Mouse (Mus musculus): ENCODE data around the gene Tmem239. TPM values are rescaled to one million over a fixed set of nuclear protein-coding genes. Genes with fewer than 3 reads are reported as not detected.

Gene Tmem239
- polyA plus RNA-seq, 1 experiment, result not detected

DNA sequence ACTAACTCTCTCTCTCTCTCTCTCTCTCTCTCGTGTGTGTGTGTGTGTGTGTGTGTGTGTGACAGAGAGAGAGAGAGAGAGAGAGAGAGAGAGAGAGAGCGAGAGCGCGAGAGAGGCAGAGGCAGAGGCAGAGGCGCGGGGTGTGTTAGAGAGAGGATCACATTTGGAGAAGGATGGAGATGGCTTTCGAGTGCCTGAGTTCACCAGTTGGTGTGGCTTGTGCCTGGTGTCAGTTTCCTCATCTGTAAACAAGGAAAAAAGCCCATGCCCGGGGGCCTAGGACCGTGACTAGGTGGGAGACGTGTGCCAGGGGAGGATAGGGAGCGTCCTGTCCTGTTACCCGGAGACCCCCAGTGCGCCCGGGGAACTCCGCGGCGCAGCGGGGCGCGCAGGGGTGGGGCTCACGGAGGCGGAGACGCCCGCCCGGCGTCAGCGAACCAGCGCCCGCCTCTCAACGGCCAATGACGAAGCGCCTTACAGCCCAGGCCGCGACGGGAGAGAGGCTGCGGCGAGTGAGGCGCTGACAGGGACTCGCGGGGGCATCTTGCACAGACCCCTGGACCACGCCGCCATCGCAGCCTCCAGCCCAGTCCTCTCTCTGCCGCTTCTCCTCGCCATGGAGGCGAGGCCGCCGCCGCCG lies 43.6 kb downstream of the Tmem239 start, which contains the start of gene Ptpra:
TSS of gene Ptpra (plus strand) at position 485 of the 640 bp plus-strand sequence.
- TF ChIP-seq POLR2A (IDR thresholded peaks at IDR 0.05; ENCODE audit: borderline replicate concordance, extremely low read depth, low read depth, low read length) (peak; percentile 94), CTCF (IDR thresholded peaks at IDR 0.05; ENCODE audit: insufficient read depth, low read length) (no peak)
- peaks cover 11% of the 10 kb centered on the region for H3K4me1 ChIP-seq (ENCODE audit: control insufficient read depth, insufficient read depth, low read length)
- DNase-seq, result peak; percentile 96
- peak within 1 kb of the TSS; percentile 79 for H3K4me3 ChIP-seq (replicated peaks; ENCODE audit: extremely low read depth, low read depth, low read length)
- under 1% methylated on average over 49 of the region's 50 CpGs for WGBS

DNA sequence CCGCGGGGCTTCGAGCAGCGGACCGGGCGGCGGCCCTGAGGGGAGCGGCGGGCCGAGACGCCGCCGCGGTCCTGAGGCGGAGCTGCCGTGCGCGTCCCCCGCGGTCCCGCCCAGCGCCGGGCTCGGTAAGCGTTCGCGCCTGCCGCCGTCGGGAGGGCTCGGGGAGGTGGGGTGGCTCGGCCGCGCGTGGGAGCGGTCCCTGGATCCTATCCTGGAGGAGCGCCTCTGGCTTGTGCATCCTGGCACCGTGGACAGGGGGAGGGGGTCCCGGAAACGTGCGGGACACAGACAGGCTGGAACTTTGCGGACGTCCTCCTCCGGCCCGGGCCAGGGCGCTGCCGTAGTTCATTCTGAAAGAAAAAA lies 44.1 kb downstream of the Tmem239 start:
- peaks cover 11% of the 10 kb centered on the region for H3K4me1 ChIP-seq (ENCODE audit: control insufficient read depth, insufficient read depth, low read length)
- TF ChIP-seq POLR2A (IDR thresholded peaks at IDR 0.05; ENCODE audit: borderline replicate concordance, extremely low read depth, low read depth, low read length) (no peak), CTCF (IDR thresholded peaks at IDR 0.05; ENCODE audit: insufficient read depth, low read length) (no peak)
- H3K4me3 ChIP-seq (replicated peaks; ENCODE audit: extremely low read depth, low read depth, low read length), result peak overlapping the region; percentile 79
- 1% methylated on average over 44 of the region's 47 CpGs for WGBS
- DNase-seq, result no peak

DNA sequence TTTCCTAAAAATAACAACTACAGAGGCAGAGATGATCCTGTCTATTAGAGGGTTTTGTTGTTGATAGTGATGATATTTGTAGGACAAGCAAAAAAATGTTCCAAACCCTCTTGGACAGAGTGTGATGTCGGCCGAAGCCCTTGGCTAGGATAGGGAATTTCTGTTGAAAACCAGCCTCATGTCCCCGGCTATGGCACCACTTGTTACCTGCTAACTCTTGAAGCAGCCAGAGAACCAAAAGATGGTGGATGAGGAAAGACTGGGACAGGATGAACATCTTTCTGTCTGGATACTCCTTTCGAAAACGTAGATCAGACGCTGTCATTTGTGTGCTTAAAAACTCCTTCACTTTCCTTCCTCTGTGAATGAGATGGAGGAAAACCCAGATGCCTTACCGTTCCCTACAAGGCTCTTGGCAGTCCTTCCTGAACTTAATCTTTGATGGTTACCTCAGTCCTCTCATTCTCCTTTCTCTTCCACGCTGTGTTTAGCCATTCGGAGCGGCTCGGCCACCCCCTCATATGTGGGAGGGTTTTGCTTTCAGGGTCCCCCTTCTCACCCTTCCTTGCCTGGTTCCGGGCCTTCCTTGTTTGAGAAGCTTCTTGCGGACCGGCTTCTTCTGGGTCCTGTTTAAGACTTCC lies 44.9 kb downstream of the Tmem239 start:
- Histone ChIP-seq H3K4me3 (replicated peaks; ENCODE audit: extremely low read depth, low read depth, low read length) (peak overlapping the region; percentile 27), H3K4me1 (ENCODE audit: control insufficient read depth, insufficient read depth, low read length) (peaks cover 11% of the 10 kb centered on the region)
- no peak for DNase-seq
- WGBS, result 49% methylated on average over 14 of the region's 14 CpGs
- TF ChIP-seq CTCF (IDR thresholded peaks at IDR 0.05; ENCODE audit: insufficient read depth, low read length), result no peak
- no peak for TF ChIP-seq POLR2A (IDR thresholded peaks at IDR 0.05; ENCODE audit: borderline replicate concordance, extremely low read depth, low read depth, low read length)

DNA sequence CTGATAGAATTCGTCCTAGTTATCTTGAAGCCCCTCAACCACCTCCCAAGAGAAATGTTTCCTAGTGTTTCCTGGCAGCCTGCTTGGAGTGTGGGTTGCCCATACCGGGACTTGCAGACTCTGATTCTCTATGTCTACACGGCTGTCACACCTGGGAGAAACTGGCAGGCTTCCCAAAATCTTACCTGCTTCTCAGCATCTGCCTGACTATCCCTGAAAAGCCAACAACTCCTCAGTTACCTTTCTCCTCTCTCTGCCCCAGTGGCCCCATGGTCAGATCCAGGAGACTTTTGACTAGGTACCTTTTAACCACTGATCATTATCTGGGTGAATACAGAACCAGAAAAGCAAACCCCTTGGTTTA lies 45.4 kb downstream of the Tmem239 start:
- Histone ChIP-seq H3K4me1 (ENCODE audit: control insufficient read depth, insufficient read depth, low read length) (peaks cover 11% of the 10 kb centered on the region), H3K4me3 (replicated peaks; ENCODE audit: extremely low read depth, low read depth, low read length) (no peak overlapping the region)
- TF ChIP-seq POLR2A (IDR thresholded peaks at IDR 0.05; ENCODE audit: borderline replicate concordance, extremely low read depth, low read depth, low read length) (no peak), CTCF (IDR thresholded peaks at IDR 0.05; ENCODE audit: insufficient read depth, low read length) (no peak)
- WGBS, result 49% methylated on average over 3 of the region's 3 CpGs
- no peak for DNase-seq

DNA sequence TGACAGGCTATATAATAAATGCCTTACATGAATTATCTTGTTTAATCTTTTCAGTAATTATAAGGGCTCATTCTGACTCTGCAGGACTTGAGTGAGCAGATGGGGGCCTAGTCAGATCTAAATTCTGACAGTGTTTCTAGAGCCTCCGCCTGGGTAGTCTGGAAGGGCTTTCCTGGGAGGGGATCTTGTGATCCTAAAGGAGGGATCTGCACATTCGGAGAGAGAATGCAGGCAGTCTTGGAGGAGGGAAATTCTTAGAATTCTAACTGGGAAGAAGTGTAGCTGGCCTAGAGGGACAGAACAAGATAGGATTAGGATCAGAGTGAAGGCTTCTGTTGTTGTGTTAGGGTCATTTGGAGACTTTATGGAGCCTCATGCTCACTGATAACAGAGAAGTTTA lies 46.0 kb downstream of the Tmem239 start:
- WGBS, result 80% methylated on average over 2 of the region's 2 CpGs
- H3K4me3 ChIP-seq (replicated peaks; ENCODE audit: extremely low read depth, low read depth, low read length), result no peak overlapping the region

DNA sequence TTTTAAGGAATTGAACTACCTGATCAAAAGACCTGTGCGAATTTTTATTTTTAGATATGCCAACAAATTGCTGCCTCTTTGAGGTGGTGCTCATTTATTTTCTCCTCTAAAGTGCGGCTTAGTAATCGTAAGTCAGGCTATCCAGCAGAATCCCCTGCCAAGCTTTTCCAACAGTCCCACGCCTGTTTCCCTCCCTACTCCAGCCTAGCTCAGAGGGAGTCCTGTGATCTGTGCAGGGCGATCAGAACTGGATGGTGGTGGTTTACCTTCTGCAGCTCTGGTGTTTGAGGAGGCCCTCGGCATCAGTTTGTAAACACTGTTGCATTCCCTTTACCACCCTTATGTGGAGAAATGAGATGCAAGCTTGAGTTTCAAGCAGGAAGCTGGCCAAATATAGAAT lies 47.1 kb downstream of the Tmem239 start:
- no peak for TF ChIP-seq CTCF (IDR thresholded peaks at IDR 0.05; ENCODE audit: insufficient read depth, low read length)
- TF ChIP-seq POLR2A (IDR thresholded peaks at IDR 0.05; ENCODE audit: borderline replicate concordance, extremely low read depth, low read depth, low read length), result no peak
- 46% methylated on average over 6 of the region's 6 CpGs for WGBS
- no peak overlapping the region for H3K4me3 ChIP-seq (replicated peaks; ENCODE audit: extremely low read depth, low read depth, low read length)
- peaks cover 11% of the 10 kb centered on the region for H3K4me1 ChIP-seq (ENCODE audit: control insufficient read depth, insufficient read depth, low read length)
- no peak for DNase-seq

More for the DNA sequence above, 46.0 kb downstream of the Tmem239 start:
- TF ChIP-seq POLR2A (IDR thresholded peaks at IDR 0.05; ENCODE audit: borderline replicate concordance, extremely low read depth, low read depth, low read length) (no peak), CTCF (IDR thresholded peaks at IDR 0.05; ENCODE audit: insufficient read depth, low read length) (no peak)
- DNase-seq, result no peak
- H3K4me1 ChIP-seq (ENCODE audit: control insufficient read depth, insufficient read depth, low read length), result peaks cover 11% of the 10 kb centered on the region

DNA sequence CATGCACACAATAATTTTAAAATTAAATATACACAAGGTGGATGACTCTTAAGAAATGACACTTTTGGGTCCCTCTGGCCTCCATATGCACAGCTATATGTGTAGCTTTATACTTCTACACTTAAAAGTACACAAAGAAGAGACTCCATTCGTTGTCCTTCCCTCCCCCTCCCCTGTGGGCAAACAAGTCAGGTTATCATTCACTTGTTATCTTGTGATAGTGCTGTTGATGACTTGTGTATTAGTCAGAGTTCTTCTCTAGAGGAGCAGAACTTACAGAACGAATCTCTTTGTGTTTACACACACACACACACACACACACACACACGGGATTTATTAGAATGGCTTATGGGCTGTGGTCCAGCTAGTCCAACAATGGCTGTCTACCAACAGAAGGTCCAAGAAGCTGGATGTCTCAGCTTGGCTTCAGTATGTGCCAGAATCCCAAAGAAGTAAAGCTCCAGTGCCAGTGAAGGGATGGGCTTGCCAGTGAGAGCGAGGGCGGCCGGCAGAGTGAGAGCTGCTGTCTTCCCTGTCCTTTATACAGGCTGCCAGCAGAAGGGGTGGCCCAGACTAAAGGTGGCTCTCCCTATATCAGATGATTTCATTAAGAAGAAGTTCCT lies 48.6 kb downstream of the Tmem239 start:
- no peak for DNase-seq
- TF ChIP-seq CTCF (IDR thresholded peaks at IDR 0.05; ENCODE audit: insufficient read depth, low read length) (no peak), POLR2A (IDR thresholded peaks at IDR 0.05; ENCODE audit: borderline replicate concordance, extremely low read depth, low read depth, low read length) (no peak)
- no peak overlapping the region for H3K4me3 ChIP-seq (replicated peaks; ENCODE audit: extremely low read depth, low read depth, low read length)
- H3K4me1 ChIP-seq (ENCODE audit: control insufficient read depth, insufficient read depth, low read length), result peaks cover 7% of the 10 kb centered on the region
- 51% methylated on average over 6 of the region's 6 CpGs for WGBS

Other genes with a start within 250 kb of the Tmem239 start
- gene Snrpb, start 227.1 kb upstream of the Tmem239 start, polyA plus RNA-seq (2012; rRNA removed), result 245 and 297 TPM in 2 replicates
- gene Tmc2, start 211.3 kb upstream of the Tmem239 start, polyA plus RNA-seq (2012; rRNA removed), result not detected in 2 replicates
- gene Nop56, start 132.0 kb upstream of the Tmem239 start, polyA plus RNA-seq (2012; rRNA removed), result 30.6 and 46.7 TPM in 2 replicates
- gene Idh3b, start 121.9 kb upstream of the Tmem239 start, polyA plus RNA-seq (2012; rRNA removed), result 96.6 and 133 TPM in 2 replicates
- 3.6 and 3.8 TPM in 2 replicates for gene Ebf4, start 111.3 kb upstream of the Tmem239 start, polyA plus RNA-seq (2012; rRNA removed)
- 17.6 and 20.5 TPM in 2 replicates for gene Cpxm1, start 8.9 kb upstream of the Tmem239 start, polyA plus RNA-seq (2012; rRNA removed)
- not detected in 2 replicates for gene Gm28372, start 1.2 kb upstream of the Tmem239 start, polyA plus RNA-seq (2012; rRNA removed)
- not detected in 2 replicates for gene 1700020A23Rik, start 1.2 kb upstream of the Tmem239 start, polyA plus RNA-seq (2012; rRNA removed)
- gene Vps16, start 17.9 kb downstream of the Tmem239 start, polyA plus RNA-seq (2012; rRNA removed), result 45.3 and 67.2 TPM in 2 replicates
- gene Pced1a, start 18.2 kb downstream of the Tmem239 start, polyA plus RNA-seq (2012; rRNA removed), result 31.7 and 33.2 TPM in 2 replicates
- 56.5 and 64.3 TPM in 2 replicates for gene Ptpra, start 43.8 kb downstream of the Tmem239 start, polyA plus RNA-seq (2012; rRNA removed)
- 46.3 and 66.6 TPM in 2 replicates for gene Mrps26, start 157.3 kb downstream of the Tmem239 start, polyA plus RNA-seq (2012; rRNA removed)
- gene Oxt, start 169.7 kb downstream of the Tmem239 start, polyA plus RNA-seq (2012; rRNA removed), result 0.28 TPM in 1 of 2 replicates, not detected in the other
- 0.26 TPM in 1 of 2 replicates, not detected in the other for gene Avp, start 176.1 kb downstream of the Tmem239 start, polyA plus RNA-seq (2012; rRNA removed)
- 1.1 and 2.1 TPM in 2 replicates for gene Fastkd5, start 223.5 kb downstream of the Tmem239 start, polyA plus RNA-seq (2012; rRNA removed)
- 4.7 and 6.0 TPM in 2 replicates for gene Ubox5, start 223.6 kb downstream of the Tmem239 start, polyA plus RNA-seq (2012; rRNA removed)
- 9.7 and 11.1 TPM in 2 replicates for gene Lzts3, start 236.3 kb downstream of the Tmem239 start, polyA plus RNA-seq (2012; rRNA removed)